Mouse (Mus musculus): ENCODE results near the gene Nrg3.

Gene Nrg3

DNA sequence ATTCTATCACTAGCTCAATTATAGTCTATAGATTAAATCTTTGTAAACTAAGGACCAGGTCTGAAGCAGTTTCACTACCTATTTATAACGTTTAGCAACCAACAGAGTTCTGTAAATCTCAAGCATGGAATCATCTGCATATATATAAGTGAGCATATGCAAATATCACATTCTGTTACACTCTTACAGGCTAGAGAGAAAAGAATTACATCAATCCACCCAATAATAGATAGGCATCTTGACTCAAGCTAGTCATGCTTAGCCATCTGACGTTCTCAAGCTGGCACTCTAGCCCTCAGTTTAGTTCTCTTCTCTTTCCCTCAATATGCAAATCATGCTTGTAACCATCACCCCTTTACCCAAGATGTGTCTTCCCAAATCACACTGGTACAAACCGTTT lies 835.8 kb downstream of the Nrg3 start:
- in situ Hi-C loops (cut with MboI; ENCODE audit: unreplicated experiment in 2 of 2), result no loop called here

DNA sequence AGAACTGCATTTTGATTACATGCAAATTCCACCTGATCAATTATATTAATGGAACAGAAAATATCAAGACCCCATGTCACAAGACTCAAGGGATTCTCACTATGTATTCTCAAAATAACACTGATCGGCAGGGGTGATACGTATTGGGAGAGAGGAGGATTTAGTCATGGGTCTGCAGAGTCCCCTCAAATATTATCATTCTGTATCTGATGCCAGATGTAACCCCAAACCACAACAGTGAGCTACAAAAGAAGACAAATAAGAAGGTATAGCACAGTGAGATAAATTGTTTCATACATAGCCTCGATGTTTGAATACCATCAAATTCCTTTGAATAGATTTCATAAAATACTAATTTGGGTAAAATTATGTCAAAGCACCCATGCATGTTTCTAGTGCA lies 842.8 kb downstream of the Nrg3 start:
- in situ Hi-C loops (cut with MboI; ENCODE audit: unreplicated experiment in 2 of 2), result no loop called here

DNA sequence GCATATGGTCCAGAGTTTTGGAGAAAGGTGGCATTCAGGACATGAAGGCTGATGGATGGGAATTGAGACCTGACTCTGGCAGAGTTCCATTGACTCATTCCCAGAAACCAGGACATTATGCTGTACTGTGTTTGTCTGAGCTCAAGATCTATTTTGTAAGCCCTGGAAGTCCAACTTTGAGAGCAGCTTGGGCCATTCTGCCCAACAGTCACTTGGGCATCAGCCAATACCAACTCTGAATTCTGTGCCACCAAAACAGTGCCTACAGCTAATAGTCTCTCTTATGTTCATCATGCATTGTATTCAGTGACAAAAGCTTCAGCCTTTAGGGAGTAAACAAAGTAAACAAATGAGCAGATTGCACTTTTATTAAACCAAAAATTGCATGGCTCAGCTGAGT lies 843.2 kb downstream of the Nrg3 start:
- in situ Hi-C loops (cut with MboI; ENCODE audit: unreplicated experiment in 2 of 2), result no loop called here

DNA sequence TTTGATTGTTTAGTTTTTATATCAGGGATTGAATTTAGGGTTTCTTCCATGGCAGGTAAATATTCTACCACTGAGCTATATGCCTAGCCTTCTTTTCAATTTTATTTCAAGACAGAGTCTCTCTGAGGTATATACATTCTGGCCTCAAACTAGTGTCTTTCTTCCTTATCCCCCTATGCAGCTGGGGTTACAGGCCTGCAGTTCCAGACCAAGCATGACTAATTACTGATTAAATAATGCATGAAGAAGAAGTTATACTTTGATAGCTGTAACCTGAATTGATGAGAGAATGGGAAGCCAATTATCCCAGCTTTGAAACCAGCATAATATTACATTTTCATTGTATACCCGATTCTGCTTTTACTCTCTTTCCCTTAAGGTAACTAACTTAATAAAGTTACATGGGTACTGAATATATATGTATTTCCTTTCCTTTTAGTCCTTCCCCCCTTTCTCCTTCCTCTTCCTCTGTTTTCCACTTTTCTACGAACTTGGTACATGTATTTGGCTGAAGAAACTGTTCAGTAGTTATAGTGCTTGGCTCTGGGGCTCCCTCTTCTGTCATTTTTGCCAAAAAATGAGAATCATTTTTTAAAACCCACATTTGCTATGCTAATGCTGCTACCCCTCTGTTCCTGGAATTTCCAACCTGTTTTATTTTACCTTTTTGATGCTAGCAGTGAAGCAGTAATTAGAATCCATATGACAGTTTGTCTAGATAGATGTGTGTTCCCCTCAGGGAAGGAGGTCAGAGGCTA lies 843.8 kb downstream of the Nrg3 start:
- in situ Hi-C loops (cut with MboI; ENCODE audit: unreplicated experiment in 2 of 2), result no loop called here

DNA sequence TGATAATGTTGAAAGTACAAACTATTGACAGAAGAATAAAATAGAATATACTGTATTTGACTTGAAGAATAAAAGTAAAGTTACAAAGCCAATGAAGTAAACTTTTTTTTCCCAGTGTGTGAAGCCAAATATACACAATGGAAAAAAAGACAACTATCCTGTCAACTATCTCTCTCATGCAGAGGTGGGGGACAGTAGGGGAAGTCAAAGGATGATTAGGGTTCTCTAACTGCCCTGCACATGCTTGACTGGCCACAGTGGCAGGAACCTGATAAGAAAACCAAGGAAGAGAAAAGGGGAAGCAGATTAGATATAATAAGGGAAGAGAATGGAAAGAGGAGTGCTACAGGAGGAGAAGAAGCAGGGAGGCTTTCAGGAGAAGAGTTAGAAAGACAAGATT lies 855.9 kb downstream of the Nrg3 start:
- in situ Hi-C loops (cut with MboI; ENCODE audit: unreplicated experiment in 2 of 2), result no loop called here

DNA sequence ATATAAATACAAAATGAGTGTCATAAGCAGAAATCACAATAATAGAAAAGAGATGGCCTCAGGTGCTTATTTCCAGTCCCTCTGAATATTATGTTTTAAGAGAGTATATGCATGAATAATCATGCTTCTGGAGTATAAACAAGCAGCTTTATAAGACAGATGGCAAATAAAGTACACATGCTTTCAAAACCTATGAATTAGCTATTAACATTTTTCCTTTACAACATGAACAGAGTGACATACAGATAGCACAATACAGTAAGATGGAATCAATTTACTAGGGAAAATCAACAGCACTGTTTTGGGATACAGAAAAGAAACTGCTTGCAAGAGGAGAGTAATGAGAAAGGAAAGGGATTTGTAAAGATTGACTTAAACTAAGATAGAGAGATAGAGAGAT lies 875.2 kb downstream of the Nrg3 start:
- in situ Hi-C loops (cut with MboI; ENCODE audit: unreplicated experiment in 2 of 2), result no loop called here

DNA sequence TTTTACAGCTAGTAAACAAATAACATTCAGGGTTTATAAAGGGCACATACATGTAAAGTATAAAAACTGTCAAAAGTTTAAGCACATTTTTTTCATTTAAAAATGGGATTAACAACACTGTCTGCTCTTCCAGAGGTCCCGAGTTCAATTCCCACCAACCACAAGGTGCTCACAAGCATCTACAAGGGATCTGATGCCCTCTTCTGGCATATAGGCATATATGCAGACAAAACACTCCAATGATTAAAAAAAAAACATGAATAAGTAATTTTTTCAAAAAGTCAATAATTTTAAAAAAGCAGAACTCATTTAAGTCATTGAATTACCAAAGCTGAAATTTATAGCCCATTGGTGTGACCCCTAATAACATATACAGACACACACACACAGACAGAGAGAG lies 878.6 kb downstream of the Nrg3 start:
- in situ Hi-C loops (cut with MboI; ENCODE audit: unreplicated experiment in 2 of 2), result no loop called here

DNA sequence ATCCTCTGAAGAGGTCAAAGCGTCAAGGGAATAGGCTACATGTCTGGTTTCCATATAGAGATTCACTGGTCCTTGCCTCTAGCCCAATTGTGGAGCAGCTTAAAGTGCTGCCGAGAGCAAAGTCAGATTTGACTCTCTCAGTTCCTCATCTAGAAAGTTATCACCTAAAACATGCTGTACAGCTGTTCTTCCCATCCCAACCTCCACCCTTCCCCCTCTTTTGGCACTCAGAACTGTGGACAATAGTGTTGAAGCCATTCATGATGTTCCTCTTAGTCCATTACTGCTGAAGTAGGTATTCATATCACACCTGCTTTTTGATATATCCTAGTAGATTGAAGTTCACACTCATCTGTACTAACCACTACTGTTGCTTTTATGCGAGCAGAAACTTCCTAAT lies 896.1 kb downstream of the Nrg3 start:
- in situ Hi-C loops (cut with MboI; ENCODE audit: unreplicated experiment in 2 of 2), result no loop called here

DNA sequence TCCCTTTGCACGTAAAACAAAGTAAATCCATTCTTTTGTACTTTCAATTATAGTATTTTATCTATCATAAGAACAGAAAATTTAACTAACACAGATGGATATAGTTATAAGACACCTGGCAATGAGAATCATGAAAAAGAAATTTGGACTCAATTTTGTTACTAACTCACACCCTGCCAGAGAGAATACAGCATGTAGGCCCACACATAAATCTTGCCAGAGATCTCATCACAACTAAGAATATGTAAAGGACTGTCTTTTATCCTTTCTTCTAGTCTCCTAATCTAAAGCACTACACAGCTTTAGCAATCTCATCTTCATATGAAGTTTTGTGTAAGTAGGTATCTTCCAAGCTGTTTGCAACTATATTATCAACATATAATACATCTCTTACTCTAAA lies 904.7 kb downstream of the Nrg3 start:
- in situ Hi-C loops (cut with MboI; ENCODE audit: unreplicated experiment in 2 of 2), result no loop called here

DNA sequence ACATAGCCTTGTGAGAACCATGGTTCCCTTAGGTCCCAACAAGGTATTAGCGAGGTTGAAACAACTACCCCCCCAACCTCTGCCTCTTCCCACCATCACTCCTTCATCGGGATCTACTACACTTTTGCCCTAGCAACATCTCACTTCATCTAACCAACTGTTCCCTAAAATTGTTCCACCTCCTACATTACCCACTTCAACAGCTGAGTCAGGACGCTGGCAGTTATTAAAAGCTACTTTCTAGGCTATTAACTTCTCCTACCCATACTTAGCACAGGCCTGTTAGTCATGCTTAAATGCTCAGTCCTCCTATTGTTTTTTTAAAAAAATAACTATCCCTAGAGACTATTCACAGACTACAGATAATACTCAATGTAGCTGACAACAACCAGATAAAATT lies 906.7 kb downstream of the Nrg3 start:
- in situ Hi-C loops (cut with MboI; ENCODE audit: unreplicated experiment in 2 of 2), result no loop called here

DNA sequence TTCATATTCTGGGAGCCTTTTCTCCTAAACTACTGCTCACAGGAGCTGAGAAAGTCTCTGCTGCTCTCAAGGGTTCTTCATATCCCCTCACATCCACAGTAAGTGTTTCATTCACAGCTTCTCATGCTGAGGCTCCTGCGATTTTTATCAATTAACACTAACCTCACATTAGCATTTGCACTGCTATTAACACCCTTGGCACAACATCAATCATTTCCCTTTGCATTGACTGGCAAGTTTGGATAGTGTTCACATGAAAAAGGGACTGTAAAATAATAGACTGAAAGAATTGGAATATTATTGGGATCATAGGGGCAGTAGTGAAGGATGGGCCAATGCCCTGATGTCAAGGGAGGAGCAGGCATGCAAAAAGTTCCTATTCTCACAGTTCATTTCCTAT lies 918.3 kb downstream of the Nrg3 start:
- in situ Hi-C loops (cut with MboI; ENCODE audit: unreplicated experiment in 2 of 2), result no loop called here

DNA sequence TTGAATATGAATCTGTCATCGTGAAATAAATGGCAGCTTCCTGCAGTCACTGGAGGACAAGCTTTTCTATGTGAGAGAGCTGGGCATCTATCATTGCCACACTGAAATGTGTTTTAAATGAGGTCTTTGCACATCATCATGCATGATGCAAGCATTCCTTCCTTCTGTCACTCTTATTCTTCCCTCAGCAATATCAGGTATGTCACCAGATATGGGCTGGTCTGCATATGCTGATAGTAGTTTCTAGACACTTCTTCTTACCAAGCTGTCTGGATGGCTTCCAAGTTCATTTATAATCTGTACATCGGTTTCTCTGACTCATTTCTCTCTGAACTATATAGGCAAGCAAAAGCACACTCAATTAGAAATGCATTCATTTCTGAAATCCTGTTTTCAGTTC lies 925.6 kb downstream of the Nrg3 start:
- in situ Hi-C loops (cut with MboI; ENCODE audit: unreplicated experiment in 2 of 2), result no loop called here

DNA sequence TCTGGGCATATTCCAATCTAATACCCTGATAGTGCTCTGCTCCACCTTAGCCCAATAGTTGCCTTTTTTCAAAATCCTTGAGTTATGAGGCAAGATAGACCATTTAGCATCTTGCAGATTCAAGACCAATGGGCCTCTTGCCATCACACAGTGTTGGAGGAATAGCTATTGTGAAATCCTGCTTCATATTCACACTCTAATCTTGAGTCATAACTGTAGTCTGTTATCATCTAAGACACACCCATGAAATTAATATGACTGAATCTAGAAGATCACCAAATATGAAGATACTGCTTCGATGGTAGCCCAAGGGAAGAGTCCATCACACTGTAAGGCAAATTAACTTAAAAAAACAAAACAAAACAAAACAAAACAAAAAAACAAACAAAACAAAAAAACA lies 937.7 kb downstream of the Nrg3 start:
- in situ Hi-C loops (cut with MboI; ENCODE audit: unreplicated experiment in 2 of 2), result no loop called here

DNA sequence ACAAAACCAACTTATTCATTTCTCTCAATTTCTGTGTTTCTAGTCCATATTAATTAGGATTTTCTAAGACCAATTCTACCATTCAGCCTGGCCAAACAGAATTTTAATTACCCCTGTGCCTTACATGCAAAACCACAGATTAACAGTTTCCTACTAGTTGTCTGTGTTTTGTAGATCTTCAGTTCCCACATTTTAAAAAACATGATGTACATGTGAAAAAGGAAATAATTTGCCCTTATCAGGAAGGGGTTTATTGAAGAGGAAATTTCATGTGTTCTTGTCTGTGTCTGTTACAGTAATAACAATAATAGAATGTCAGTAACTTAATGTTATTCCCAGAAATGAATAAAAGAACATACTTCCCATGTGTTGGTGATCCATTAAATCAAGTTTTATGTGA lies 939.4 kb downstream of the Nrg3 start:
- in situ Hi-C loops (cut with MboI; ENCODE audit: unreplicated experiment in 2 of 2), result no loop called here

DNA sequence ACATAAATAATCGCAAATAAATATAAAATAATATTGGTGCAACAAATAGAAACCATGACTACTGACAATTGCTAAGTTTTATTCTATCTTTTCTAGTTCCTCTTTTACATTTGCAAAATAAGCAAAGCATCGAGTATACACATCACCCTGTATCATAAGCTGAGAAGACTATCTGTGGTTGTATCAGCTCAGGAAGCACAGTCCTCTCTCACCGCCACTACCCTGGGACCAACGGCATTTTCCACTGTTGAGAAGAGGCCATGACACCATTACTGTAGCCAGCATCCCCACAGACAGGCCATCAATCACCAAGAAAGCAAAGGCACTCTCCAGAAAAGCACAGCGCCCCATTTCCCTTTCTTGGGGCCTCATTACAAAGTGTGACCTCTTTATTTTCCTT lies 956.7 kb downstream of the Nrg3 start:
- in situ Hi-C loops (cut with MboI; ENCODE audit: unreplicated experiment in 2 of 2), result no loop called here

DNA sequence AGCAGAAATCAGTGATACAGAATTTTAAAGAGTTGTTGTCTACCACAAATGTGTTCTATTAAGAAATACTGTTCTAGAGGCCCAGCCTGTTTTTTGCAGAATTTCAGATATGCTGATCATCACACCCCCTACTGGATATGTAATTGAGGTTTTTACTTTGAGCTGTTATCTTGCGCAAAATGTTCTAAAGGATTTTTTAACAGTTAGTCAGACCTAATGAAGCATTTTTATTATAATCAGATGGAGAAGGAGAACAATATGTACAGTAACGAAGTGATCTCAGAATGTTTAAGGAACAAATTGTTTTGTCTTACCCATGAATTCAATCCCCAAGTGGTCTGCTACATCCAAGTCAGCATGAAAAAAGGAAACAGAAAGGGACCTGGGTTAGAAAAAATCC lies 963.9 kb downstream of the Nrg3 start:
- in situ Hi-C loops (cut with MboI; ENCODE audit: unreplicated experiment in 2 of 2), result no loop called here

DNA sequence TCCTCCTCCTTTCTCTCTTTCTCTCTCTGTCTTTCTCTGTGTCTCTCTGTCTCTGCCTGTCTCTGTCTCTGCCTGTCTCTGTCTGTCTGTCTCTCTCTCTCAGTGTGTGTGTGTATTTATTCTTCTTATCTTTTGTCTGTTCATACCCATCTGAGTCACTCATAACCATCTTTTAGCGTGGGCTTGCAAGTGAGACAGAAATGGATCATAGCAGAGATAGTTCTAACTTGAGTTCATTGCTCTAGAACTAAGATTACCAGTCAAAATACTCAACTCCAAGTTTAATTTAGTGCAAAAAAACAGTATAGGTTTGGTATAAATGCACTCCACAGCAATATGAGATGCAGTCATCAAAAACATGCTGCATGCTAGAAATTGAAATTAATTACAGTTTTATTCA lies 977.9 kb downstream of the Nrg3 start:
- in situ Hi-C loops (cut with MboI; ENCODE audit: unreplicated experiment in 2 of 2), result no loop called here

DNA sequence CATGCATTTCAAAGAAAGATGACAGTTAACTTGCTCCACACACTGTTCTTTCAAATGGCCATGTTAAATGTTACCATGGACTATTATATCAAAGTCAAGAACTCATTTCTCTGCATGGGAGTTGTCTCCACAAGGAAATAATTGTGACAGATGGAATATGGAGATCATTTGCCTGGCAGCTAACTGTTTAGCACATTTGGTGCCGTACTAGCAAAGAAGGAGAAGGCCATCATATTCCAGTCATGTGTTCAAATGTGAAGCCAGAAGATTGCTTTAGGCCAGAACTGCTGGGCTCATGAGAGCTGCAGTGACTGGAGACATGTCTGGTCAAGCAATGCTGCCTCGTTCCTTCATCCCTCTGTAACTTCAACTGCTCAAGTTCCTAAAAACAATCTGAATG lies 1025.8 kb downstream of the Nrg3 start:
- in situ Hi-C loops (cut with MboI; ENCODE audit: unreplicated experiment in 2 of 2), result no loop called here

DNA sequence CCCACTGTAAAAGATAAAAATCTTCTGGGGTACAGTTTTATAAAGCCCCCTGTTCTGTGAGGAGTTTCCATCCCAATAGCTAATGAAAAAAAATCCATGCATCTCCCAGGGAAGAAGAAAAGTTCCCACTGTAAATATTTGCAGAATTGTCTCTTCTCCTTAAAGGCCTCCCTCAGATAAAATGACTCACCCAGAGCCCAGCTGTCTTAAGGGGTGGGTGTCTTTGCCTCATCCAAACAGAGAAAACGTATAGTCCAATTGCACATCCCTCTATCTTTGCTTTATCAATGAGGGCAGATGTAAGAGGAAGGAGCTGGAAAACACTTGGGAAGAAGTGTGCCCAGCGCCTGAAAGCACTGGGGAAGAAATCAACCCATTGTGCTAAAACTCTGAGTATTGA lies 1028.1 kb downstream of the Nrg3 start:
- in situ Hi-C loops (cut with MboI; ENCODE audit: unreplicated experiment in 2 of 2), result no loop called here

DNA sequence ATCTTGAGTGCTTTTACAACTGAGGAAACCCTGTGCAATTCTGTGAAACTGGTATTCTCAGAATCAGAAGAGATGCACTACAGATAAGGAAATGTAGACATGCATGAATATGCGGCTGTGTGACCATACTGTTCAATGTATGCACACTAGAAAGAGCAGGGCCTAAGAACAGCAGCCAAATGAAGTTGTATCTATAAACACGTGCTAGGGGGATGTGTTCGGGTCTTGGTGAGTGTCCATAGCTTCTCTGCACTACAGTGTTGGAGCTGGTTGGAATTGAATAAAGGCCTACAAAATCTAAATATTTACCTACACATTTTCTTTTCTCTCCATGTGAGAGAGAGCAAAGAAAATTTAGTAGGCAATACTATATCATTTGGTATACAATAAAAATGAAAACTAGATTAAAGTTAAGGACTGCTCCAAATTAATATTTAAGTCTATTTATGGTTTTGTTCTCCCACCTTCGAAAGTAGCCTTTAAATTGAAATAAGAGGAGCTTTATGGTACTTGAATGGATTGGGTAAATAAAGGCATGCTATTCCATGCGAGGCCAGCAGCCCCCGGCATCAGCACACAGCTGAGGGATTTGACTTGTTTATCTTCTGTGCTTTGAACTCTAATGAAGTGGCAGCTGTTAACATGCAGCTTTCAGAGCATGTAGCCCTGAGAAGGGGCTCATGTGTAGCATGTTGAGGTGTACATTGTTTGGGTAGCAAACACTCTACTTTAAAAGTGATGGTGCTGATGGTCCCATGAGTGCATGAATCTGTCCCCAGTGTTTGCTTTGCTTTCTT lies 1038.9 kb downstream of the Nrg3 start:
- in situ Hi-C loops (cut with MboI; ENCODE audit: unreplicated experiment in 2 of 2), result no loop called here

DNA sequence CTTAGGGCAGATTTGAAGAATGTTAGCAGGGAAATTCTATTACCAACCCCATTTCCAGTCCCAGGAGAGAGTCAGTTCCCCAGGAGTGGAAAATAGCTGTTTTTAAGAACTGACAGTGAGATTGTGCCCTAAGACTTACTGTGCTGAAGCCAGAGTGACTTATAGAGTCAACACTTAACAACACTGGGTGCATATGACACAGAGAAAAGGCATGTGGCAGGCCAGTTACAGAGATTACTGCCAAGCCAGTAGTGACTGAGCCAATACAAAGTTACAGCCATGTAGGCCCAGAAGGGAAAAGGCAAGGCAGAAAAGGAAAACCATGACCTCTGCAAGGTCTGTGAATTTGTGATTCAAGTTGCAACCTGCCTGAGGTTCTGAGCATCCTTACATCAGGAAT lies 1098.2 kb downstream of the Nrg3 start:
- in situ Hi-C loops (cut with MboI; ENCODE audit: unreplicated experiment in 2 of 2), result no loop called here

DNA sequence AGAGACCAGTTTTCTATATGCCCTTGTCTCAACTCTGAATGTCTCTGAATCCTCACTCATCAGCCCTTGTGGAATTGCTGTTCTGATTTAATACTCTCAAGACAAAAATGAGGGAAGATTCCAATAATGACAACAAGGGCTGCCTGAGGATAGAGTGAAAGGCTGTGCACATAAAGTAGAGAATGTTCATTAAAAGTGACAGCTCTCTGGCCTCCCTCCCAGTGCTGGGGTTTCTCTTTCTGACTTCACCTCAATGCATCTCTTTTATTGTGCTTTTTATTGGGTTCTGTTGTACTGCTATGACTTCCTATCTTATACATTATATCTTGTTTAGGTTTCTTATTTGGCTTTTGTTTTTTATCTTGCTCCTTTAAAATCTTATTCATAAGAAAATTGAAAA lies 1131.9 kb downstream of the Nrg3 start:
- in situ Hi-C loops (cut with MboI; ENCODE audit: unreplicated experiment in 2 of 2), result no loop called here
